Mouse (Mus musculus): ENCODE data around the gene 1700113H08Rik. TPM values are rescaled to one million over a fixed set of nuclear protein-coding genes. Genes with fewer than 3 reads are reported as not detected.

Gene 1700113H08Rik
- total RNA-seq, 1 experiment from 2014 or later = not detected

- ATAC-seq (replicated peaks in 1 of 2; ENCODE audit: insufficient read depth in 1 of 2, low FRiP score in 2 of 2, low TSS enrichment in 1 of 2, low read depth in 1 of 2, poor library complexity in 2 of 2, severe bottlenecking in 2 of 2) = 0 out of 4 replicates have a peak, but pooled peaks of 1 of the 2 experiments have one; percentile 22
Observed at GRCm38 (mm10) chr10:87046931-87047468, 10.8 kb upstream of the 1700113H08Rik start.

GRCm38 (mm10) chr10:87049179-87049578 lies 8.7 kb upstream of the 1700113H08Rik start:
- no peak for ATAC-seq (replicated peaks in 1 of 2; ENCODE audit: insufficient read depth in 1 of 2, low FRiP score in 2 of 2, low TSS enrichment in 1 of 2, low read depth in 1 of 2, poor library complexity in 2 of 2, severe bottlenecking in 2 of 2)

- ATAC-seq (replicated peaks in 1 of 2; ENCODE audit: insufficient read depth in 1 of 2, low FRiP score in 2 of 2, low TSS enrichment in 1 of 2, low read depth in 1 of 2, poor library complexity in 2 of 2, severe bottlenecking in 2 of 2) = no peak
Observed at GRCm38 (mm10) chr10:87051714-87052113, 6.1 kb upstream of the 1700113H08Rik start.

- peak; percentile 42 to 60 for ATAC-seq (replicated peaks in 1 of 2; ENCODE audit: insufficient read depth in 1 of 2, low FRiP score in 2 of 2, low TSS enrichment in 1 of 2, low read depth in 1 of 2, poor library complexity in 2 of 2, severe bottlenecking in 2 of 2)
Observed at GRCm38 (mm10) chr10:87058251-87058925, 543 bp downstream of the 1700113H08Rik start.

- no peak for ATAC-seq (replicated peaks in 1 of 2; ENCODE audit: insufficient read depth in 1 of 2, low FRiP score in 2 of 2, low TSS enrichment in 1 of 2, low read depth in 1 of 2, poor library complexity in 2 of 2, severe bottlenecking in 2 of 2)
Observed at GRCm38 (mm10) chr10:87058926-87059325, 1.1 kb downstream of the 1700113H08Rik start.

- ATAC-seq (replicated peaks in 1 of 2; ENCODE audit: insufficient read depth in 1 of 2, low FRiP score in 2 of 2, low TSS enrichment in 1 of 2, low read depth in 1 of 2, poor library complexity in 2 of 2, severe bottlenecking in 2 of 2) = no peak
Observed at GRCm38 (mm10) chr10:87059447-87059846, 1.6 kb downstream of the 1700113H08Rik start.

- no peak for ATAC-seq (replicated peaks in 1 of 2; ENCODE audit: insufficient read depth in 1 of 2, low FRiP score in 2 of 2, low TSS enrichment in 1 of 2, low read depth in 1 of 2, poor library complexity in 2 of 2, severe bottlenecking in 2 of 2)
Observed at GRCm38 (mm10) chr10:87084236-87084635, 26.4 kb downstream of the 1700113H08Rik start.

GRCm38 (mm10) chr10:87087646-87088045 lies 29.8 kb downstream of the 1700113H08Rik start:
- no peak for ATAC-seq (replicated peaks in 1 of 2; ENCODE audit: insufficient read depth in 1 of 2, low FRiP score in 2 of 2, low TSS enrichment in 1 of 2, low read depth in 1 of 2, poor library complexity in 2 of 2, severe bottlenecking in 2 of 2)

- ATAC-seq (replicated peaks in 1 of 2; ENCODE audit: insufficient read depth in 1 of 2, low FRiP score in 2 of 2, low TSS enrichment in 1 of 2, low read depth in 1 of 2, poor library complexity in 2 of 2, severe bottlenecking in 2 of 2) = peak; percentile 57 to 69
Observed at GRCm38 (mm10) chr10:87094249-87094648, 36.4 kb downstream of the 1700113H08Rik start.

GRCm38 (mm10) chr10:87098722-87099121 lies 40.9 kb downstream of the 1700113H08Rik start:
- peak; percentile 30 to 51; a peak in 2 of 4 replicates for ATAC-seq (replicated peaks in 1 of 2; ENCODE audit: insufficient read depth in 1 of 2, low FRiP score in 2 of 2, low TSS enrichment in 1 of 2, low read depth in 1 of 2, poor library complexity in 2 of 2, severe bottlenecking in 2 of 2)

- ATAC-seq (replicated peaks in 1 of 2; ENCODE audit: insufficient read depth in 1 of 2, low FRiP score in 2 of 2, low TSS enrichment in 1 of 2, low read depth in 1 of 2, poor library complexity in 2 of 2, severe bottlenecking in 2 of 2) = no peak
Observed at GRCm38 (mm10) chr10:87100668-87101067, 42.8 kb downstream of the 1700113H08Rik start.

- no peak for ATAC-seq (replicated peaks in 1 of 2; ENCODE audit: insufficient read depth in 1 of 2, low FRiP score in 2 of 2, low TSS enrichment in 1 of 2, low read depth in 1 of 2, poor library complexity in 2 of 2, severe bottlenecking in 2 of 2)
Observed at GRCm38 (mm10) chr10:87101265-87101950, 43.6 kb downstream of the 1700113H08Rik start.

- ATAC-seq (replicated peaks in 1 of 2; ENCODE audit: insufficient read depth in 1 of 2, low FRiP score in 2 of 2, low TSS enrichment in 1 of 2, low read depth in 1 of 2, poor library complexity in 2 of 2, severe bottlenecking in 2 of 2) = no peak
Observed at GRCm38 (mm10) chr10:87101951-87102320, 44.1 kb downstream of the 1700113H08Rik start.

GRCm38 (mm10) chr10:87102455-87102854 lies 44.6 kb downstream of the 1700113H08Rik start:
- no peak for ATAC-seq (replicated peaks in 1 of 2; ENCODE audit: insufficient read depth in 1 of 2, low FRiP score in 2 of 2, low TSS enrichment in 1 of 2, low read depth in 1 of 2, poor library complexity in 2 of 2, severe bottlenecking in 2 of 2)

- no peak for ATAC-seq (replicated peaks in 1 of 2; ENCODE audit: insufficient read depth in 1 of 2, low FRiP score in 2 of 2, low TSS enrichment in 1 of 2, low read depth in 1 of 2, poor library complexity in 2 of 2, severe bottlenecking in 2 of 2)
Observed at GRCm38 (mm10) chr10:87103286-87103685, 45.4 kb downstream of the 1700113H08Rik start.

- ATAC-seq (replicated peaks in 1 of 2; ENCODE audit: insufficient read depth in 1 of 2, low FRiP score in 2 of 2, low TSS enrichment in 1 of 2, low read depth in 1 of 2, poor library complexity in 2 of 2, severe bottlenecking in 2 of 2) = peak; percentile 86
Observed at GRCm38 (mm10) chr10:87107565-87108297, 49.9 kb downstream of the 1700113H08Rik start.

GRCm38 (mm10) chr10:87108333-87108732 lies 50.5 kb downstream of the 1700113H08Rik start:
- ATAC-seq (replicated peaks in 1 of 2; ENCODE audit: insufficient read depth in 1 of 2, low FRiP score in 2 of 2, low TSS enrichment in 1 of 2, low read depth in 1 of 2, poor library complexity in 2 of 2, severe bottlenecking in 2 of 2) = no peak
